Mouse (Mus musculus) testis, adult 2 months (tissue): Measurements from ENCODE around the gene Gng12. TPM values are rescaled to one million over a fixed set of nuclear protein-coding genes. Genes with fewer than 3 reads are reported as not detected.

Experiments used
- H3K27ac ChIP-seq: fragments of 200-500 bp; 2 replicates; pipeline ENCODE4 v1.5.1; 2012; ENCODE audit warnings: low read depth, low read length; ENCODE audit not compliant: control insufficient read depth, insufficient read depth
- H3K27me3 ChIP-seq: fragments of 200-500 bp; 2 replicates; pipeline ENCODE4 v1.6.1; 2012; ENCODE audit warnings: mild to moderate bottlenecking, low read length, moderate library complexity; ENCODE audit not compliant: control insufficient read depth, insufficient read depth
- H3K36me3 ChIP-seq: fragments of 200-500 bp; 2 replicates; pipeline ENCODE4 v1.6.1; 2012; ENCODE audit warnings: mild to moderate bottlenecking, low read length; ENCODE audit not compliant: control insufficient read depth, insufficient read depth
- H3K4me1 ChIP-seq: fragments of 200-500 bp; 2 replicates; pipeline ENCODE4 v1.6.1; 2012; ENCODE audit warnings: low read length; ENCODE audit not compliant: control insufficient read depth, insufficient read depth
- H3K4me3 ChIP-seq: fragments of 200-500 bp; 2 replicates; pipeline ENCODE4 v1.5.1; 2012; ENCODE audit warnings: low read depth, mild to moderate bottlenecking, low read length, moderate library complexity, mixed read lengths; ENCODE audit not compliant: control insufficient read depth
- CTCF ChIP-seq: fragments of 200-500 bp; IDR thresholded peaks from 2 replicates; pipeline ENCODE4 v1.5.1; 2012; ENCODE audit warnings: low read depth, mild to moderate bottlenecking, inconsistent platforms, low read length, moderate library complexity; ENCODE audit not compliant: control insufficient read depth, insufficient read depth, insufficient replicate concordance
- POLR2A ChIP-seq: fragments of 200-500 bp; IDR thresholded peaks from 2 replicates; pipeline ENCODE4 v1.6.1; 2012; ENCODE audit warnings: low read depth, mild to moderate bottlenecking, inconsistent platforms, low read length, moderate library complexity; ENCODE audit not compliant: control insufficient read depth
- polyA plus RNA-seq: library from polyadenylated mRNA; depleted of rRNA; stranded (reverse); fragments of >200 nt; gene quantifications from 2 replicates; pipeline ENCODE4 v1.2.3, GENCODE M21; 2012

Gng12 gene
- polyA plus RNA-seq, 1 experiment, result 13.6 TPM

DNA sequence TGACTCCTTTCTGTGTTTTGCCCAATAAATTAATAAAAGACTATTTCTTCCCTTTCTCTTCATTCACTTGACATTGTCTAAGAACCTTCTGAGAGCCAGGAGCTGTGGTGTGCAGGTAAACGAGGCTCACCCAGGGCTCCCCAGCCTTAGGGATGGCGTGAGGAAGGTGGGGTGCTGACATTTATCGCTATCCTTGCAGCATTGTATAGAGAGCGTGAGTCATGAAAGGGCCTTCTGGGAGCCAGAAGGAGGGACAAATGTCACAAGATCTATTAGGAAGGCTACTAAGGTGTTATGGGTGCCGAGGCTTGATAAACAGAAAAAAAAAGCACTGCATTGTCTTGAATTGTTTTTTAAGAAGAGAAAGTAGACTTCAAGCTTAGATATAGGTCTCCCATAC, 125.1 kb downstream of the Gng12 start:
- H3K27ac ChIP-seq, result no peak overlapping the region

GRCm38 (mm10) chr6:67023729-67024128, 127.5 kb downstream of the Gng12 start:
- H3K27ac ChIP-seq, result no peak overlapping the region
- H3K4me1 ChIP-seq, result no peaks in the 10 kb centered on the region
- H3K27me3 ChIP-seq, result no peaks in the 10 kb centered on the region
- no peak for TF ChIP-seq POLR2A
- TF ChIP-seq CTCF, result no peak
- H3K36me3 ChIP-seq, result no peaks in the 10 kb centered on the region
- H3K4me3 ChIP-seq, result no peak overlapping the region

More for the DNA sequence above, 125.1 kb downstream of the Gng12 start:
- no peak overlapping the region for H3K4me3 ChIP-seq
- no peaks in the 10 kb centered on the region for H3K36me3 ChIP-seq
- H3K4me1 ChIP-seq, result no peaks in the 10 kb centered on the region
- TF ChIP-seq POLR2A (no peak), CTCF (no peak)
- H3K27me3 ChIP-seq, result no peaks in the 10 kb centered on the region

GRCm38 (mm10) chr6:67026661-67027060, 130.5 kb downstream of the Gng12 start:
- no peaks in the 10 kb centered on the region for H3K27me3 ChIP-seq
- TF ChIP-seq CTCF (no peak), POLR2A (no peak)
- H3K4me3 ChIP-seq, result no peak overlapping the region
- no peak overlapping the region for H3K27ac ChIP-seq
- no peaks in the 10 kb centered on the region for H3K36me3 ChIP-seq
- H3K4me1 ChIP-seq, result no peaks in the 10 kb centered on the region

- Histone ChIP-seq H3K27me3 (no peaks in the 10 kb centered on the region), H3K4me3 (no peak overlapping the region), H3K36me3 (no peaks in the 10 kb centered on the region), H3K27ac (no peak overlapping the region), H3K4me1 (no peaks in the 10 kb centered on the region)
- TF ChIP-seq POLR2A (no peak), CTCF (no peak)
These were observed 131.4 kb downstream of the Gng12 start for GRCm38 (mm10) chr6:67027438-67028142.

DNA sequence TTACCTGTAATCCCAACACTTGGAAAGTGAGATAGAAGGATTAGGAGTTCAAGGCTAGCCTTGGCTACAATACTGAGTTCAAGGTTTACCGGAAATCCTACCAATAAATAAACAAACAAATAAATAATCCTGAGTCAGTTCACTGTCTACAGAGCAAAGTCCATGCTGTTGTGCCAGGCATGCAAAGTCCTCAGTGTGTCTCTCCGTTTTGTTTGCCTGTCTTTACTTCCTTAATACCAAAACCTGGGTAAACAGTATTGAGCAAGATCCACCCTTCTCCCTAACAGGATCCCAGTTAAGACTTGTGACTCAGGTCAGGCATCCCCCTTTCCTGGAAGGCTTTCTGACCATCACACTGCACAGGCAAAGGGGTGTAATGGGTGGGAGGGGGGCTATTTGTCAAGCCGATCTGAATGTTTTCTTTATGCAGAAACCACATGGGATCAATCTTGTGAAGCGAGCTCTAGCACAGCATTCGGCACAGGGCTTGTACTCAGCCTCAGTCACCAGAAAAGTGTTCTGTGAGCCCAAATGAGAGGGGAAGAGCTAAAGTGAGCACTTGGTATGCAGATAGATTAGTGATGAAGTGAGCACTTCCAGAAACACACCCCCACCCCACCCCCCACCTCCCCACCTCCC, 133.2 kb downstream of the Gng12 start:
- no peak overlapping the region for H3K4me3 ChIP-seq

GRCm38 (mm10) chr6:67029987-67030386, 133.8 kb downstream of the Gng12 start:
- Histone ChIP-seq H3K27ac (no peak overlapping the region), H3K4me3 (no peak overlapping the region), H3K36me3 (no peaks in the 10 kb centered on the region), H3K27me3 (no peaks in the 10 kb centered on the region), H3K4me1 (no peaks in the 10 kb centered on the region)
- TF ChIP-seq POLR2A (no peak), CTCF (no peak)

More for the DNA sequence above, 133.2 kb downstream of the Gng12 start:
- H3K36me3 ChIP-seq, result no peaks in the 10 kb centered on the region
- no peak for TF ChIP-seq POLR2A
- no peaks in the 10 kb centered on the region for H3K4me1 ChIP-seq
- no peak overlapping the region for H3K27ac ChIP-seq
- no peaks in the 10 kb centered on the region for H3K27me3 ChIP-seq

DNA sequence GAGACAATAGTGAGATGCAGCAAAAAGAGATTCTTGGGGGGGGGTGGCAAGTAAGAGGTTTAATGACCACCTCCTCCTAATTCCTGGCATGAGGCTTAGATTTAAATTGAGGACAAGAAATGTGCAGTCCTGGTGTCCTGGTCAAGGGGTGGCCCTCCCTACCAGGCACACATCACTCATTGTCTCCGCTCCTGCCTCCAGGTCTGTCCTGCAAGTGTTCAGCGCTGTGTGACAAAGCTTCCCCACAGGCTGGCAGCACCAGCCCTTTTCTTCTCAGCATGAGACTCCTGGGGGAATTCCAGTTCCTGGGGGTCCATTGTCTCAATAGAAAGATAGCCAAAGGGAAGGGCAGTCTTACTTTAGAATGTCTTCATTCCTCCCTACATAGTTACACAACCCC, 134.2 kb downstream of the Gng12 start:
- TF ChIP-seq POLR2A, result no peak
- TF ChIP-seq CTCF, result no peak
- no peak overlapping the region for H3K4me3 ChIP-seq
- H3K27ac ChIP-seq, result no peak overlapping the region
- no peaks in the 10 kb centered on the region for H3K27me3 ChIP-seq
- H3K4me1 ChIP-seq, result no peaks in the 10 kb centered on the region
- H3K36me3 ChIP-seq, result no peaks in the 10 kb centered on the region
